Mouse (Mus musculus) bone marrow, adult 2 months (tissue): Measurements from ENCODE around the gene Stc2. TPM values are rescaled to one million over a fixed set of nuclear protein-coding genes. Genes with fewer than 3 reads are reported as not detected.

Experiments
- H3K27ac ChIP-seq: fragments of 200-500 bp; 2 replicates; pipeline ENCODE4 v1.5.1; 2012; ENCODE audit warnings: low read depth, mild to moderate bottlenecking, control low read depth, inconsistent platforms, low read length; ENCODE audit not compliant: control insufficient read depth, poor library complexity, insufficient read depth
- H3K4me1 ChIP-seq: fragments of 200-500 bp; 2 replicates; pipeline ENCODE4 v1.6.1; 2011; ENCODE audit warnings: low read length; ENCODE audit not compliant: control insufficient read depth, insufficient read depth
- H3K4me3 ChIP-seq: fragments of 200-500 bp; replicated peaks from 2 replicates; pipeline ENCODE3; 2011; ENCODE audit warnings: mild to moderate bottlenecking, low read depth, low read length, control low read depth; ENCODE audit not compliant: control insufficient read depth
- CTCF ChIP-seq: fragments of 200-500 bp; IDR thresholded peaks from 2 replicates; pipeline ENCODE4 v1.5.1; 2011; ENCODE audit warnings: low read length, control low read depth; ENCODE audit not compliant: control insufficient read depth, insufficient read depth
- POLR2A ChIP-seq: fragments of 200-500 bp; IDR thresholded peaks from 2 replicates; pipeline ENCODE4 v1.6.1; 2011; ENCODE audit warnings: low read depth, mild to moderate bottlenecking, control low read depth, low read length, borderline replicate concordance; ENCODE audit not compliant: control insufficient read depth
- WGBS: fragments of 180-500 bp; shearing (Covaris S2); methylation state at CpG from one replicate; pipeline ENCODE4 v1.1.7; 2018; 5-methylcytosine and 5-hydroxymethylcytosine counted together
- polyA plus RNA-seq: library from polyadenylated mRNA; stranded (reverse); fragments of >200 nt; gene quantifications from 2 replicates; pipeline ENCODE4 v1.2.4, GENCODE M21; 2011; ENCODE audit warnings: low replicate concordance; ENCODE audit not compliant: missing spikeins, insufficient read depth, insufficient read length

Stc2 gene
- polyA plus RNA-seq, 1 experiment, result 5.1 TPM

- H3K27ac ChIP-seq, result no peak overlapping the region
- H3K4me1 ChIP-seq, result no peaks in the 10 kb centered on the region; the same call in 1 of the 2 replicates
- WGBS, result 73% methylated on average over 4 of the region's 4 CpGs
Measured at GRCm38 (mm10) chr11:31388890-31389289, 19.0 kb upstream of the Stc2 start.

GRCm38 (mm10) chr11:31387526-31387925 is 17.7 kb upstream of the Stc2 start:
- no peak overlapping the region for H3K4me3 ChIP-seq
- no peaks in the 10 kb centered on the region; the same call in 1 of the 2 replicates for H3K4me1 ChIP-seq
- 87% methylated on average over 5 of the region's 5 CpGs for WGBS
- no peak overlapping the region for H3K27ac ChIP-seq
- no peak for TF ChIP-seq POLR2A
- TF ChIP-seq CTCF, result no peak

More at GRCm38 (mm10) chr11:31388890-31389289, 19.0 kb upstream of the Stc2 start:
- H3K4me3 ChIP-seq, result no peak overlapping the region
- TF ChIP-seq POLR2A (no peak), CTCF (no peak)

- Histone ChIP-seq H3K4me3 (no peak overlapping the region), H3K27ac (no peak overlapping the region), H3K4me1 (no peaks in the 10 kb centered on the region; the same call in 1 of the 2 replicates)
- 9% methylated on average over 3 of the region's 3 CpGs for WGBS
- TF ChIP-seq POLR2A (no peak), CTCF (no peak)
Measured at GRCm38 (mm10) chr11:31386571-31386970, 16.7 kb upstream of the Stc2 start.

- Histone ChIP-seq H3K4me3 (no peak overlapping the region), H3K4me1 (no peaks in the 10 kb centered on the region; the same call in 1 of the 2 replicates), H3K27ac (no peak overlapping the region)
- WGBS, result 68% methylated on average over 2 of the region's 2 CpGs
- TF ChIP-seq CTCF (no peak), POLR2A (no peak)
Measured at GRCm38 (mm10) chr11:31383968-31384367, 14.1 kb upstream of the Stc2 start.

GRCm38 (mm10) chr11:31382145-31382544 is 12.3 kb upstream of the Stc2 start:
- Histone ChIP-seq H3K4me3 (no peak overlapping the region), H3K4me1 (no peaks in the 10 kb centered on the region; the same call in 1 of the 2 replicates), H3K27ac (no peak overlapping the region)
- WGBS, result 76% methylated on average over 5 of the region's 5 CpGs
- TF ChIP-seq CTCF (no peak), POLR2A (no peak)

- H3K4me3 ChIP-seq, result no peak overlapping the region
- H3K27ac ChIP-seq, result no peak overlapping the region
- 56% methylated on average over 7 of the region's 7 CpGs for WGBS
- TF ChIP-seq CTCF (peak; percentile 55), POLR2A (no peak)
- no peaks in the 10 kb centered on the region for H3K4me1 ChIP-seq
Measured at GRCm38 (mm10) chr11:31373438-31373837, 3.6 kb upstream of the Stc2 start.

GRCm38 (mm10) chr11:31372206-31372605 is 2.3 kb upstream of the Stc2 start:
- Histone ChIP-seq H3K4me1 (no peaks in the 10 kb centered on the region), H3K27ac (no peak overlapping the region), H3K4me3 (no peak overlapping the region)
- WGBS, result 68% methylated on average over 4 of the region's 4 CpGs
- no peak for TF ChIP-seq CTCF
- no peak for TF ChIP-seq POLR2A

- Histone ChIP-seq H3K4me3 (no peak overlapping the region), H3K27ac (no peak overlapping the region), H3K4me1 (no peaks in the 10 kb centered on the region)
- 2% methylated on average over 39 of the region's 39 CpGs for WGBS
- TF ChIP-seq CTCF, result no peak
Measured at GRCm38 (mm10) chr11:31371256-31371838, 1.5 kb upstream of the Stc2 start.
